Mouse (Mus musculus) spleen, adult 18-20 months (tissue): ENCODE results near the gene Rhoj.
"Not testable (repeated sequence)": the region's sequence is repeated elsewhere in the genome, so short reads cannot be mapped to it uniquely, and the experiment has no call there.

Experiments
- DNase-seq, 2 experiments: peaks; one replicate each; pipeline ENCODE4 v3.0.0; 2022; ENCODE audit warnings: mixed read lengths in 2 of 2

Rhoj gene

GRCm38 (mm10) chr12:75397077-75397476 lies 89.0 kb downstream of the Rhoj start:
- DNase-seq, result no peak

DNA sequence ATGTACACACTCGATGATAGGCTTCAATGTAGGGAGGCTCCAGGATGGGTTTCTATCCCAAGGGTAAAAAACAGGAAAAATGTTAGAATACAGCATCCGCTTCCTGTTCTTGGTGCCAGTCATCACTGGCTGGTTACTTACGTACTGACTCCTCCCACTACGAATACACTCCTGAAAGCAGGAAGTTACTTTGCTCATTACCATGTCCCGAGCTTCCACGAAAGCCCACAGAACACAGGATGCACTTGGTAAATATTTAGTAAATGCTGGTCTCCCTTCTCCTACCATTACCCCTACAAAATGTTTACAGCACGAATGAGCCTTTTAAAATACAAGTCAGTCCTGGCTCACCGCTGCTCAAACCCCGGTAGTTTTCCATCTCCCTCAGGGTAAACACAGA lies 104.8 kb downstream of the Rhoj start:
- DNase-seq, result peak in 1 of 2 experiments; percentile 4

GRCm38 (mm10) chr12:75414991-75415390 lies 106.9 kb downstream of the Rhoj start:
- no peak for DNase-seq

DNA sequence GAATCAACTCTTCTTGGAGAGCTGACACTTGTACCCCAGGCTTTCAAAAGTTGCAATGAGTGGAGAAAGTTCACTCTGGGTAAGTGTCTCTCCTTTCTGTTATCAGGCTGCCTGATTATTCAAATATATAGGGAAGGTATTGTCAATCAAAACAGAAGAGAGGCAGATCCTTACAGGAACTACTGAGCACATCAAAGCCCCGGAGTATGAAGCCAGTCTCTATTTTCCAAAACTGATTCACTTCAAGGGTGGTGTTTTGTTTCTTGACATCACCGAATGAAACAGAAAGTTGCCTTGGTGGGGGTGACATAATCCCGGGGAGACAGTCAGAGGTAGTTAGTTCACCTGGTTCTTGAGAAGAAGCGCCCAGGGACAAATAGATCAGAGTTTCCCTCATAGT lies 108.6 kb downstream of the Rhoj start, which contains the start of gene Gphb5:
Gphb5 (minus strand) TSS at position 101 of the 400 bp plus-strand sequence.
- no peak for DNase-seq

GRCm38 (mm10) chr12:75424359-75424758 lies 116.2 kb downstream of the Rhoj start:
- no peak for DNase-seq

- no peak for DNase-seq
These were observed 116.7 kb downstream of the Rhoj start for GRCm38 (mm10) chr12:75424817-75425216.

DNA sequence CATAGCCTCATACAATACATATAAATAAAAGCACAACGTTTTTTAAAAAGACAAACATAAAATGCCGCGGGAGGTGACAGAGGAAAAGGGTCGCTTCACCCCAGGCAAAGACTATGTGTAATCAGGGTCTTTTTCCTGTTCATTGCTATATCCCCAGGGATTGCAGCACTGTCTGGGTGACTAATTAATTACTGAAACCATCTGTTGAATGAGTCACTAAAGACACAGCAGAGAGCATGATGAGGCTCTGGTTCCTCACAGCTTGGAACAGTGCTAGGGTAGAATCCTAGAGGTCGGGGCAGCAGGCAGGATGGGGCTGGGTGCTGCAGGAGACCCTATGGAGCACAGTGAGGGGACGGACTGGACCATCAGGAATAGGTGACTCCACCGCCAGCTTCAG lies 117.8 kb downstream of the Rhoj start:
- no peak for DNase-seq

- DNase-seq, result no peak
These were observed 120.6 kb downstream of the Rhoj start for GRCm38 (mm10) chr12:75428719-75429118.

GRCm38 (mm10) chr12:75429685-75430396 lies 121.7 kb downstream of the Rhoj start:
- no peak for DNase-seq

GRCm38 (mm10) chr12:75432400-75432799 lies 124.3 kb downstream of the Rhoj start:
- not testable (repeated sequence) for DNase-seq

DNA sequence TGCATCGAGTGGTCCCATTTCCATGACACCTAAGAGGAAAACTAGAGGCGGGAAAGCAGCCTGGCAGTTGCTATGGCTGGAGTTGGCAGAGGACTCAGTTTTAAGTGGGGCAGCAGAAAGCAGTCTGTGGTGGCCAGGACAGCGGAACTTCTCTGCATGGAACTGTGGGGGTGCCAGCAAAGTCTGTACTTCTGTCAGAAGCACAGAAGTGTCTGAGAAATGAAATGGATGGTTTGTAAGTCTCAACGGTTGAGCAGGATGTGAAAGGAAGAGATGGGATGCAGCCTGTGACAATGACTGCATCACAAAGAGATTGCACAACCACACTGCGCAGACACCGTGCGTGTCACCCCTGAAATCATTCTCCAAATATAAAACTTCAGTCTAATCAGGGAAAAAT lies 138.1 kb downstream of the Rhoj start:
- DNase-seq, result no peak

GRCm38 (mm10) chr12:75448921-75449320 lies 140.8 kb downstream of the Rhoj start:
- peak in 1 of 2 experiments; percentile 16 for DNase-seq

DNA sequence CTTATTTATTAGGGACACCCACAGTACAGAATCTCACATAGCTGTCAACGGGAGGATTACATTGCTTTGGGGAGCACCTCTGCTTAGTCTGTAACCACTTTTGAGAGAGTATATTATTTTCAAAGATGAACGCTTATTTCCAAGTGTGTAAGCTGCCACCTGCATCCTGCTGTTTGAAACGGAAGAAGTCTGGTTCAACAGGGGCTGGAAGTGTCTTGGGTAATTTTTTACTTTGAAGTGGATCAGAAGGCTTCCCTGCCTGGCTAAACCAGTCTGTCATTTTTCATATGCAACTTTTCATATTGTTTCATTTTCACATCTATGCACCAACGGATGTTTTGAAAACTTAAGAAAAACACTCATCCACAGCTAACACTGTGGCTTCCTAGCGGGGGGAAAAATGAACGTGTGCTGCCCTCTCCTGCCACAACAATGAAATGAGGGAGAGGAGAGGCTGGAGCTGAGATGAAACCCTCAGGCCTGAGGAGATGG lies 141.4 kb downstream of the Rhoj start:
- no peak for DNase-seq

GRCm38 (mm10) chr12:75450011-75450410 lies 141.9 kb downstream of the Rhoj start:
- no peak for DNase-seq

GRCm38 (mm10) chr12:75450592-75450991 lies 142.5 kb downstream of the Rhoj start:
- no peak for DNase-seq
